Mouse (Mus musculus): Measurements from ENCODE around the gene Prok1. TPM values are rescaled to one million over a fixed set of nuclear protein-coding genes. Genes with fewer than 3 reads are reported as not detected.

Gene Prok1
- polyA plus RNA-seq, 1 experiment from 2014 or later: not detected

- DNase-seq (ENCODE audit: low spot score): no peak
These were observed 53.9 kb downstream of the Prok1 start for GRCm38 (mm10) chr3:107185597-107185996.

GRCm38 (mm10) chr3:107183178-107183577, 56.3 kb downstream of the Prok1 start:
- DNase-seq (ENCODE audit: low spot score) (no peak), ATAC-seq (ENCODE audit: low FRiP score) (no peak)
- 91% methylated on average over 3 of the region's 3 CpGs for WGBS
- H3K27ac ChIP-seq (ENCODE audit: low read depth, low read length): no peak overlapping the region
- no peaks in the 10 kb centered on the region for H3K36me3 ChIP-seq (ENCODE audit: control insufficient read depth, insufficient read depth, low read length)
- H3K4me3 ChIP-seq (ENCODE audit: low read depth, low read length): no peak overlapping the region
- no peaks in the 10 kb centered on the region for H3K27me3 ChIP-seq (ENCODE audit: control insufficient read depth, insufficient read depth, low read length)
- no peaks in the 10 kb centered on the region for H3K4me1 ChIP-seq (replicated peaks; ENCODE audit: control insufficient read depth, insufficient read depth, low read length)
- H3K9ac ChIP-seq (ENCODE audit: low read depth, low read length): no peak overlapping the region
- H3K9me3 ChIP-seq (ENCODE audit: control insufficient read depth, low read length): no peaks in the 10 kb centered on the region
- H3K4me2 ChIP-seq (replicated peaks; ENCODE audit: low read depth, low read length): no peak overlapping the region

More at GRCm38 (mm10) chr3:107185597-107185996, 53.9 kb downstream of the Prok1 start:
- H3K9me3 ChIP-seq (ENCODE audit: control insufficient read depth, low read length): no peaks in the 10 kb centered on the region
- no peak overlapping the region for H3K4me2 ChIP-seq (replicated peaks; ENCODE audit: low read depth, low read length)
- H3K36me3 ChIP-seq (ENCODE audit: control insufficient read depth, insufficient read depth, low read length): no peaks in the 10 kb centered on the region
- ATAC-seq (ENCODE audit: low FRiP score): no peak
- WGBS: 83% methylated on average over 3 of the region's 3 CpGs
- no peak overlapping the region for H3K4me3 ChIP-seq (ENCODE audit: low read depth, low read length)
- H3K9ac ChIP-seq (ENCODE audit: low read depth, low read length): no peak overlapping the region
- H3K4me1 ChIP-seq (replicated peaks; ENCODE audit: control insufficient read depth, insufficient read depth, low read length): no peaks in the 10 kb centered on the region
- no peaks in the 10 kb centered on the region for H3K27me3 ChIP-seq (ENCODE audit: control insufficient read depth, insufficient read depth, low read length)
- no peak overlapping the region for H3K27ac ChIP-seq (ENCODE audit: low read depth, low read length)

Other genes starting within 250 kb of the Prok1 start
- 4.6 and 4.7 TPM in 2 replicates for gene Kcna3, start 203.5 kb downstream of the Prok1 start, polyA plus RNA-seq (2014; fragmentation: Nextera tagmentation; extraction: Ambion mirVana)
- 0.21 and 0.32 TPM in 2 replicates for gene Kcna2, start 138.6 kb downstream of the Prok1 start, polyA plus RNA-seq (2014; fragmentation: Nextera tagmentation; extraction: Ambion mirVana)
- gene Kcna10, start 56.7 kb downstream of the Prok1 start, polyA plus RNA-seq (2014; fragmentation: Nextera tagmentation; extraction: Ambion mirVana): not detected in 2 replicates
- not detected in 2 replicates for gene Cym, start 18.0 kb downstream of the Prok1 start, polyA plus RNA-seq (2014; fragmentation: Nextera tagmentation; extraction: Ambion mirVana)
- gene A630076J17Rik, start 9.1 kb downstream of the Prok1 start, polyA plus RNA-seq (2014; fragmentation: Nextera tagmentation; extraction: Ambion mirVana): not detected in 2 replicates
- 203 TPM in 2 replicates for gene Lamtor5, start 39.2 kb upstream of the Prok1 start, polyA plus RNA-seq (2014; fragmentation: Nextera tagmentation; extraction: Ambion mirVana)
- gene Slc16a4, start 51.5 kb upstream of the Prok1 start, polyA plus RNA-seq (2014; fragmentation: Nextera tagmentation; extraction: Ambion mirVana): 2.2 and 4.0 TPM in 2 replicates
- gene Rbm15, start 94.0 kb upstream of the Prok1 start, polyA plus RNA-seq (2014; fragmentation: Nextera tagmentation; extraction: Ambion mirVana): 16.3 and 19.5 TPM in 2 replicates
- 0.22 and 0.25 TPM in 2 replicates for gene Kcnc4, start 219.8 kb upstream of the Prok1 start, polyA plus RNA-seq (2014; fragmentation: Nextera tagmentation; extraction: Ambion mirVana)